In genomic region chr6:142990516-142990915, GRCm38 (mm10) we compare ENCODE assay signal across 18 mouse cellular contexts.
"Had no signal": no experiment of that assay in that cellular context is flagged by ENCODE, and none has a peak within 500 bp of the region (broad histone marks: within the 10 kb centered on the region; RNA-seq: fewer than 3 reads in every experiment).

No protein-coding gene starts in this region.

- H3K4me3 ChIP-seq: midbrain, embryonic 12.5 days; myocyte; neural tube, embryonic 13.5 days; neural tube, embryonic 15.5 days had no signal

- ATAC-seq: midbrain, embryonic 16.5 days had no signal

- H3K9ac ChIP-seq: lung, embryonic 14.5 days; midbrain, embryonic 12.5 days; neural tube, embryonic 13.5 days; neural tube, embryonic 15.5 days had no signal

- DNase-seq: lung, adult 18-20 months; lung, embryonic 14.5 days; lung, postnatal 10 days; lung, postnatal 4 days; midbrain, embryonic 14.5 days; retina, postnatal 1 day; right cerebral cortex, adult 18-20 months; right cerebral cortex, postnatal 25 days; right cerebral cortex, postnatal 4 days; spleen, adult 18-20 months; thymus, adult 18-20 months; thymus, postnatal 14 days; thymus, postnatal 36 days had no signal

- H3K27me3 ChIP-seq: midbrain, embryonic 12.5 days; neural tube, embryonic 13.5 days; neural tube, embryonic 15.5 days had no signal

- H3K27ac ChIP-seq: midbrain, embryonic 12.5 days; neural tube, embryonic 15.5 days had no signal

- H3K9me3 ChIP-seq: midbrain, embryonic 12.5 days; neural tube, embryonic 13.5 days; neural tube, embryonic 15.5 days had no signal

- H3K4me2 ChIP-seq: lung, embryonic 14.5 days; midbrain, embryonic 12.5 days; neural tube, embryonic 13.5 days; neural tube, embryonic 15.5 days had no signal

- H3K36me3 ChIP-seq: midbrain, embryonic 12.5 days; neural tube, embryonic 13.5 days; neural tube, embryonic 15.5 days had no signal
